Mouse (Mus musculus) brain, adult 2 months (tissue): Measurements from ENCODE around the gene Caskin1.
"Not testable (repeated sequence)": the region's sequence is repeated elsewhere in the genome, so short reads cannot be mapped to it uniquely, and the experiment has no call there.

Source experiments
- DNase-seq: peaks from one replicate; pipeline ENCODE4 v3.0.0; 2011; ENCODE audit warnings: low read depth, low spot score

The Caskin1 gene

DNA sequence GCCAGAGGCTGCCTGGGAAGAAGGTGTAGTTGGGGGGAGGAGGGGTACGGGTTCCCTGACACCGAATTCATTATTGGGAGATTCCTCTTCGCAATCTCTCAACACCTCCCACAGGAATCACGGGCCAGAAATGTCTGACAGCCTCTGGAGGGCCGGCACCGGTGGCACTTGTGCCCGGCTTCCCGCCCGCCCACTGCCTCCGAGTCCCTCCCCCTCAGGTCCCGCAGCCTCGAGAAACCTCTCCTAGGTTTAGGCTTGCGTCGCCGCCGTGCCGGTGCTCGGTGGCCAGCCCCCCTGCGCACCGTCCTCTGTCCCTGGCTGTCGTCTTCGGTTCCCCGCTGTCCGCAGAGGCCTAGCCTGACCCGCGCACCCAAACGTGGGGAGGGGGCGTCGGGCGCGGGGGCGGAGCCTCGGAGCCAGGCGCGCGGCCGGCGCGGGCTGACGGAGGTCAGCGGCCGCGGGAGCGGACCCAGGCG, at the start of gene Caskin1:
Gene Caskin1, plus strand, starts transcription at position 416 of the 476 bp plus-strand sequence.
- peak; percentile 88 for DNase-seq

- DNase-seq: no peak
Observed at GRCm38 (mm10) chr17:24440377-24440776, 48.0 kb upstream of the Caskin1 start.

DNA sequence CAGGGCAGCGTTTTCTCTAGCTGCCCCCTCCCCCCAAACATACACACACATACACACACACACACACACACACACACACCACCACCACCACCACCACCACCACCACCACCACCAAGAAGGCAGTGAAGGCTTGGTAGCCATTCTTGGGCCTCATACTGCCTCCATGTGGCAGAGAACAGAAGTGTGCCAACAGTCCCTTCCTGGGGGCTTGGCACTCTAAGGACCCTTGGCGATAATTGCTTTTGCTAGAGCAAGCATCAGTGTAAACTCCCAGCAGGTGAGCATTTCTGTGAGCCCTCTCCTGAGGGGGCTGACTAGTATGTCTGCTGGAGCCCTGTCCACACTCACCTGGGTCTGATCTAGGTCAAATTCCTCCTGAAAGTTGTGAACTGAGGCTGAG, 47.3 kb upstream of the Caskin1 start:
- DNase-seq: no peak

DNA sequence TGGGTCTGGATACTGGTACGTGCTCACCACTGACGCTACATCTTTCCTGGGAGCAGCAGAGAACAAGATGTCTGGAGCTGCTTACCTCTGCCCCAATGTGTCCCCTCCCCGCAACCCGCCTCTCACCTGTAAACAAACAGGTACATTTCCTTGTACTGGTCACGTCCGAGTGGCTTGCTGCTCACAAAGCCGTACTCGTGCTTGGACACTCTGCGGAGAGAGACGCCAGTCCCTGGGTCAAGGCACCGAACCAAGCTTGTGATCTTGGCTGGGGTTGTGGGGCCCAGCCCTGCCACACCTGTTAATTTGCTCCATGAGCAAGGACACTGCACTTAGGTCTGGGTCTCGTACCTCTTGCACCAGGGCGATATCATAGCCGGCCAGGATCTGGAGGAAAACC, 46.3 kb upstream of the Caskin1 start:
- no peak for DNase-seq

DNA sequence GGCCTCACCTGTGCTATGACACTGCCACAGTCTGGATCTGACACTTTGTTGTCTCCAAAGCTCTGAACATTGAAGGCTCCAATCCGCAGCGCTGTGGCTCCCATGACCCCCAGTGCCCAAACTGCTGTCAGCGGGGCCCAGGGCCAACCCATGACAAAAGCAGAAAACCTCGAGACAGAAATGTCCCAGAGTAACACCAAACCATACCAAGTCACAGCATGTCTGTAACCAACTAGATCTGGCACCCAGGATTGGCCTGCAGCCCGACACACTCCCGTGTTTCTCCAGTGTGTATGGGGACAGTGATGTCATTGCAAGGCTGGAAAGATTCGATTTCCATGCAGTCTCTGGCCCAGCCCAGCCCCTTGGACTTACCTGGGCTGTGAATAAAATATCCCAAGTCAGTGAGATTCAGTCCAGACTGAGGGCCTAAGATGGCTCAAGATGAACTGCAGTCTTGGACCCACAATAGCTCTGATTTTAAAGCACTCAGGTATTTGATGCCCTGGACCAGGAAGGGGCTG, 45.7 kb upstream of the Caskin1 start, which contains the start of gene Dnase1l2:
Gene Dnase1l2, minus strand, starts transcription at position 474 of the 524 bp plus-strand sequence.
- DNase-seq: peak; percentile 42

- DNase-seq: peak; percentile 79
Observed at GRCm38 (mm10) chr17:24443409-24443808, 45.0 kb upstream of the Caskin1 start.

DNA sequence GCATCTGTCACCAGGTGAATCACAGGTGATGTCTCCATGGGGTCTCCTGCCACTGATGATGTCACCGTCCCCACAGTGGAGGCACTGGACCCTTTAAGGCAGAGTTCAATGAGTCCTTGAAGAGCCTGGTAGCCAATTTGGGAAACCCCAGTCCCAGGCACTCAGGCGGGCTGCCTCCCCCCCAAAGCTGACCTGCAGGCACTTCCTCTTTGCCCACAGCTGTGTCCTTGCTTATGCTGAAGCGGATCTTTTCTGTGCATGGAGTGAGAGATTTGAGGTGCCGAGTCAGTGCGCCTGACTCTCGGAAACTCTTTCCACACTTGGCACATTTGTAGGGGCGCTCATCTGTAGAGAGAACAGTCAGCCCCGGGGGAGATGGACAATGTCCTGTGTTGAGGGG, 41.8 kb upstream of the Caskin1 start:
- no peak for DNase-seq

GRCm38 (mm10) chr17:24449507-24449906, 38.9 kb upstream of the Caskin1 start:
- DNase-seq: no peak

GRCm38 (mm10) chr17:24451220-24451619, 37.2 kb upstream of the Caskin1 start:
- DNase-seq: no peak

GRCm38 (mm10) chr17:24453372-24453771, 35.0 kb upstream of the Caskin1 start:
- DNase-seq: no peak

GRCm38 (mm10) chr17:24454218-24454755, 34.1 kb upstream of the Caskin1 start:
- no peak for DNase-seq

DNA sequence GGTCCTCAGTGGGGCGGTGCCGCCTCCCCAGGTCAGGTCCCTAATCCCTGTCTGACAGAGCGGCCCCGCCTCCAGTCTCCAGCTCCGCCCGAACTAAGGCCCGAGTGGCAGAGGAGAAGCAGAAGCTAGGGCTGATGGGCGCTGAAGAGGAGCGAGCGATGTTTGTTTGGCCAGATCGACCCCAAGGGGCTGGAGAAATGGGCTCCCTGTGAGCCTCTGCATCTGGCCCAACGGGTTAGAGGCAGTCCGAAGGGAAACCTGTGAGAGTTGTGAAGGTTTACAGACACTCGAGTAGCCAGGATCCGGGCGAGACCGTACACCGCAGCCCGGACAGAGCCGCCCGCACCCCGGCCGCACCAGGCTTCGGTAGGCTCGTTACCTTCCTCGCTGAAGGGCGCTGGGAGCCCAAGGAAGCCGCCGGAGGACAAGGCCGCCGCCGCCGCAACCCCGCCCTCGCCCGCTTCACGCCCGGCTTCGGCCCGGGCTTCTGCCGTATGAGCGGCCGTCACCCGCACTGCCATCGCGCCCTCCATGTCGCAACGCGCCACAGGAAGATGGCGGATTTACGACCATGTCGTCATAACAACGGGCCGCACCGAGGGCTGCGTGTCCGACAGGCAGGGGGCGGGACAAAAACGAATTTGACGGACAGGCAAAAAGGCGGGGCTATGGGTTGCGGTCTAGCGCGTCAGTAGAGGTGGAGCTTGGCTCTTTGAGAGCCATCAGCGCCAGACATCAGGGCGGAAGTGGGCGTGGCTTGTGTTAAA, 33.5 kb upstream of the Caskin1 start:
- peak; percentile 100 for DNase-seq

DNA sequence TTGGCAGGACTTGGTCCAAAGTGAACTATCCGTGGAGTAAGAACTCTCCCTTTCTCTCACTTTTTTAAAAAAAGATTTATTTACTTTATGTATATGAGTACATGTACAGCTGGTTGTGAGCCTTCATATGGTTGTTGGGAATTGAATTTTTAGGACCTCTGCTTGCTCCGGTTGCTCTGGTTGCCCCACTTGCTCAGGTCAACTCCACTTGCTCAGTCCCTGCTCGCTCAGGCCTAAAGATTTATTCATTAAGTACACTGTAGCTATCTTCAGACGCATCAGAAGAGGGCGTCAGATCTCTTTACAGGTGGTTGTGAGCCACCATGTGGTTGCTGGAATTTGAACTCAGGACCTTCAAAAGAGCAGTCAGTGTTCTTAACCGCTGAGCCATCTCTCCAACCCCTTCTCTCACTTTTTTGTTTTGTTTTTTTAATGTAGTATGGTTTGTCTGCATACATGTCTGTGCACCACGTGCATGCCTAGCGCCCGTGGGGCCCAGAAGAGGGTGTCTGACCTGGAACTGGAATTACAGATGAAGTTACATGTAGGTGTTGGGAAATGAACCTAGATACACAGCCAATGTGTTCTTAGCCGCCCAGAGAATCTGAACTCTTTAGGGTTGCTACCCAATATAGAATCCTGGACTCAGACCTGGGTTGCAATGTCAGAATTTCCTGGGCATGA, 32.7 kb upstream of the Caskin1 start:
- DNase-seq: not testable (repeated sequence)

- peak; percentile 59 for DNase-seq
Observed at GRCm38 (mm10) chr17:24461580-24461979, 26.8 kb upstream of the Caskin1 start.

- no peak for DNase-seq
Observed at GRCm38 (mm10) chr17:24462932-24463331, 25.5 kb upstream of the Caskin1 start.

DNA sequence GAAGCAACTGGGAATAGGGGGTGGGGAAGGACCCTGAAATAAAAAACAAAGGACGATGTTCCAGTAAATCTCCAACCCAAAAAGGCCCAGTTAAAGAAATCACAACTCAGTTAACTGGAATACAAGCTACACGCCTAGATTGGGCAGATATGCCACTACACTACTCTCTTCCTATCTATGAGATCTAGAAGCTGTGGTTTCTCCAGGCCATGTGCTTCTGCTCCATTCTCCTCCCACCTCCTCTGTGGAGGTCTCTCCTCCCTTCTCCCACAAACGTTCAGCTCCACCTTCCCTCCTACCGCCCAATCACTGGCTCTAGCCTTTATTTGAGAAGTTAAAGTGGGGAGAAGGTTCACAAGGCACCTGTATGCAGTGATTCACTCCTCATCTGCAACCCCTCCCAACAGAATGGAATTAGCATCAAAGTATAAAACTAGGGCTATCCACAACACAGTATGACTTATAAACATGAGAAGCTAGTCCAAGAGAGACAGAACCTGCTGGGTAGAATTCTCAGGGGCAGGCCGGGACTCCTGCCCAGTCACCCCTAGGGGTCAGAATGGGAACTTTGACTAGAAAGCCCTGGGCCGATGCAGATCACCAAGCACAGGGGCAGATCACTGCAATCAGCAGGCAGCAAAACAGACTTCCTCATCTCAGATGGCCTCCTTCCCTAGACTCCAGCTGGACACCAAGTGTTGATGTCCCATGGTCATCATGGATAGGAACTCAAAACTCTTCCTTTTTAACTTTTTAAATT, 24.8 kb upstream of the Caskin1 start:
- DNase-seq: peak; percentile 37

GRCm38 (mm10) chr17:24468636-24469246, 19.7 kb upstream of the Caskin1 start:
- DNase-seq: no peak

- DNase-seq: no peak
Observed at GRCm38 (mm10) chr17:24469336-24469909, 19.0 kb upstream of the Caskin1 start.

GRCm38 (mm10) chr17:24469910-24470602, 18.3 kb upstream of the Caskin1 start, which contains the start of the genes E4f1 and Pgp:
TSS of gene E4f1 (minus strand) at chr17:24470313.
TSS of gene Pgp (plus strand) at chr17:24470392.
- DNase-seq: peak; percentile 100
